Mouse (Mus musculus) C2C12 (cell line): ENCODE results near the gene 4921524J17Rik. TPM values are rescaled to one million over a fixed set of nuclear protein-coding genes. Genes with fewer than 3 reads are reported as not detected.

Experiments used
- H3K27me3 ChIP-seq: one replicate; pipeline ENCODE4 v1.6.1; 2011; ENCODE audit not compliant: control insufficient read depth, insufficient read depth, insufficient read length
- H3K36me3 ChIP-seq: one replicate; pipeline ENCODE4 v1.6.1; 2011; ENCODE audit not compliant: control insufficient read depth, insufficient read depth
- H3K4me3 ChIP-seq: one replicate; pipeline ENCODE4 v1.5.1; 2011; ENCODE audit warnings: mild to moderate bottlenecking, control low read depth; ENCODE audit not compliant: poor library complexity, insufficient read depth, severe bottlenecking
- H3K79me2 ChIP-seq: one replicate; pipeline ENCODE4 v1.6.1; 2011; ENCODE audit not compliant: control insufficient read depth, insufficient read depth
- H3K79me3 ChIP-seq: one replicate; pipeline ENCODE4 v1.6.1; 2011; ENCODE audit warnings: low read depth, control low read depth
- H3ac ChIP-seq: one replicate; pipeline ENCODE3; 2011; ENCODE audit warnings: low read depth; ENCODE audit not compliant: control insufficient read depth, insufficient read length
- CEBPB ChIP-seq: IDR thresholded peaks from one replicate; pipeline ENCODE4 v1.6.1; 2011; ENCODE audit warnings: low read depth, mild to moderate bottlenecking, control low read depth, moderate library complexity
- CTCF ChIP-seq: IDR thresholded peaks from one replicate; pipeline ENCODE4 v1.5.1; 2011; ENCODE audit not compliant: control insufficient read depth, insufficient read depth, insufficient read length
- FOSL1 ChIP-seq: IDR thresholded peaks from one replicate; pipeline ENCODE4 v1.8.0; 2011; ENCODE audit warnings: mild to moderate bottlenecking, low read length; ENCODE audit not compliant: poor library complexity, insufficient read depth, severe bottlenecking
- MAX ChIP-seq: IDR thresholded peaks from one replicate; pipeline ENCODE4 v1.6.1; 2011; ENCODE audit warnings: mild to moderate bottlenecking, control low read depth
- MYOD1 ChIP-seq: IDR thresholded peaks from one replicate; pipeline ENCODE4 v1.6.1; 2011; ENCODE audit warnings: low read depth; ENCODE audit not compliant: control insufficient read depth, insufficient read length
- MYOG ChIP-seq: IDR thresholded peaks from one replicate; pipeline ENCODE4 v1.6.1; 2011; ENCODE audit not compliant: control insufficient read depth, insufficient read length; ENCODE audit errors: extremely low read depth
- USF1 ChIP-seq: IDR thresholded peaks from one replicate; pipeline ENCODE4 v1.6.1; 2011; ENCODE audit warnings: low read depth, mild to moderate bottlenecking, control low read depth, moderate library complexity
- long read RNA-seq, 2 experiments: library from polyadenylated mRNA; unstranded; transcript quantifications; one replicate each; pipeline ENCODE4 v2.0.0; 2019 to 2020
- polyA plus RNA-seq: library from polyadenylated mRNA; unstranded; fragments of >200 nt; fragmentation: generic; extraction: Trizol; gene quantifications from one replicate; pipeline ENCODE4 v1.2.1, GENCODE M21; 2012; ENCODE audit warnings: missing spikeins

Gene 4921524J17Rik
- 5.3 TPM for polyA plus RNA-seq
- long read RNA-seq, experiment 1, transcript 4921524J17Rik-202 (3 exons, 419 nt): minor isoform, 7 of 65 reads
- long read RNA-seq, experiment 1, transcript 4921524J17Rik-201 (4 exons, 1,587 nt): major isoform, 56 of 65 reads
- long read RNA-seq, experiment 1, partial matches to known transcripts: 0 of 65 reads
- long read RNA-seq, experiment 1, other reads (novel, unspliced or antisense): 2 of 65 reads
- long read RNA-seq, experiment 2, transcript 4921524J17Rik-202 (3 exons, 419 nt): minor isoform, 7 of 141 reads
- long read RNA-seq, experiment 2, transcript 4921524J17Rik-201 (4 exons, 1,587 nt): major isoform, 131 of 141 reads
- long read RNA-seq, experiment 2, partial matches to known transcripts: 1 of 141 reads
- long read RNA-seq, experiment 2, other reads (novel, unspliced or antisense): 2 of 141 reads

DNA sequence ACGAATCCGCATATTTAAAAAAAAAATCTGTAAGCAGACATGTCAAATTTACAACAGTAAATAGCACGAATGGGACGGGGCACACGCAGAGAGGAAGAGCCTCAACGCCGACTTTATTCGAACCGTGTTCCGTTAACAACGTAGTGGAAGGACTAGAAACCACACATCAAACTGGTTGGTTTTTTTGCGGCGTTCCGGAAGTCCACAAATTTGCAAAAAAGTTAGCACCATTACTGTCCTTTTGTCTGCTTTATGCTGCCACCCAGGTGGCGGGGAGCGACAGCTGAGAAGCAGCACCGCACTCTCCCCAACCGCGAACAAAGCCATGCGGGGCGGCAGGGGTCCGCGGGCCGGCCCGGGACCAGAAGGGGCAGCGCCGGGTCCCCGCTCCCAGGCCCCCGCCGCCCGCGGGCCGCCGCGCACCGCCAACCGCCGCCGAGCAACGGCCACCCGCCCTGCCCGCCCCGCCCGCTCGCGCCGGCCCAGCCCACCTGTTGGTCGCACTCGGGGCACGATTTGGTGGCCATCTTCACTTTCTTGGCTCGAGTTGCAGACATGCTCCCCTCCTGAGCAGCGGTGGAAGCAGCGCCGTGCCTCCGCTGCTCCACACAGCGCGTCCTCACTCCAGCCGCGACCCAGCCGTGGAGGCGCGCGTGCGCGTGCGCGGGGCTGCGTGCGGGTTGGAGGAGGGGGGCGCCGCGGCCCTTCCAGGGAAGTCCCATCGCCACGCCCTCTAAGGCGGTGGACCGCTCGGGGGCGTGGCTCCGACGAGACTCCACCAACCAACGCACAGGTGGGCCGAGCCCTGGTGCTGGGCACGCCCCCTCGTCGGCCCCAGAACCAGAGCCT is at the start of gene 4921524J17Rik:
Gene 4921524J17Rik, minus strand, starts transcription at position 666 of the 849 bp plus-strand sequence.
- Histone ChIP-seq H3K79me2 (peaks cover 50% of the 10 kb centered on the region), H3K27me3 (no peaks in the 10 kb centered on the region), H3K79me3 (peaks cover 40% of the 10 kb centered on the region), H3ac (peak within 1 kb of the TSS; percentile 85), H3K36me3 (no peaks in the 10 kb centered on the region), H3K4me3 (peak within 1 kb of the TSS; percentile 76)
- TF ChIP-seq MYOG (no peak), CEBPB (no peak)

DNA sequence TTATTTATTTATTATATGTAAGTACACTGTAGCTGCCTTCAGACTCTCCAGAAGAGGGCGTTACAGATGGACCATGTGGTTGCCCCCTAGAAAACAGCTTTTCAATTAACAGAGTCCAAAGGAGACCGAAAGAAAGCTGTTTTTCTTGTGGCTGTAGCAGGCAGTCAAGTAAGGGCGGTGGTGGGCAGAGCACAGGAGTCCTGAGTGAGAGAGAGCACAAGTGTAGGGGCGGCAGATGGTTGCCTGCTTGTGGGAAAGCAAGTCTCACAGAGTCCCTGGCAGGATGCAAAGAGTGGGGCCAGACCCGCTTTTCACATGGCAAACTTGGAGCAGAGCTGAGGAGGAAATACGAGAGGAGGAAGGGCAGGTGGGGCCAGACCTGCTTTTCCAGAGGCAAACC is 49.8 kb upstream of the 4921524J17Rik start:
- Histone ChIP-seq H3K79me3 (no peaks in the 10 kb centered on the region), H3K27me3 (no peaks in the 10 kb centered on the region), H3K36me3 (no peaks in the 10 kb centered on the region), H3K79me2 (no peaks in the 10 kb centered on the region), H3K4me3 (no peak overlapping the region), H3ac (no peak overlapping the region)
- no peak for TF ChIP-seq CEBPB
- no peak for TF ChIP-seq FOSL1
- no peak for TF ChIP-seq MAX
- no peak for TF ChIP-seq USF1
- TF ChIP-seq CTCF: no peak
- no peak for TF ChIP-seq MYOD1
- TF ChIP-seq MYOG: no peak

DNA sequence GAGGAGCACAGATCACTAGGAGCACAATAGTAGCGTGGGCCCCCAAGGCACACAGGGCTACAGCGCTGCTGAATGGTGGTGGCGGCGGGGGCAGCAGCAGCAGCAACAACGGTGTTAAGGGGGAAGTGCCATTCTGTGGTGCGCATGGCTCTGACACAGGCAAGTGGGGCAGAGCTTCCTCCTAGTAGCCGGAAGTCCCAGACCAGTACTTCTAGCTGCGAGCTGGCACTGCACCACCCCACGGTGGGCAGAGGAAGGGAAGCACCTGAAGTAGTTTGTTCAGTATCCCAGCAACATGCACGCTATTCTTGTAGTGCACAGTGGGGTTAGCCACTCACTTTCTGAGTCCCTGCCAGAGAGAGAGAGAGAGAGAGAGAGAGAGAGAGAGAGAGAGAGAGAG is 49.3 kb upstream of the 4921524J17Rik start:
- H3ac ChIP-seq: no peak overlapping the region
- no peaks in the 10 kb centered on the region for H3K79me3 ChIP-seq
- H3K79me2 ChIP-seq: no peaks in the 10 kb centered on the region
- no peaks in the 10 kb centered on the region for H3K27me3 ChIP-seq
- no peak overlapping the region for H3K4me3 ChIP-seq
- TF ChIP-seq MYOD1: no peak
- no peak for TF ChIP-seq MYOG
- TF ChIP-seq CEBPB: no peak
- TF ChIP-seq CTCF: no peak
- TF ChIP-seq MAX: no peak
- no peak for TF ChIP-seq USF1
- no peak for TF ChIP-seq FOSL1
- H3K36me3 ChIP-seq: no peaks in the 10 kb centered on the region

DNA sequence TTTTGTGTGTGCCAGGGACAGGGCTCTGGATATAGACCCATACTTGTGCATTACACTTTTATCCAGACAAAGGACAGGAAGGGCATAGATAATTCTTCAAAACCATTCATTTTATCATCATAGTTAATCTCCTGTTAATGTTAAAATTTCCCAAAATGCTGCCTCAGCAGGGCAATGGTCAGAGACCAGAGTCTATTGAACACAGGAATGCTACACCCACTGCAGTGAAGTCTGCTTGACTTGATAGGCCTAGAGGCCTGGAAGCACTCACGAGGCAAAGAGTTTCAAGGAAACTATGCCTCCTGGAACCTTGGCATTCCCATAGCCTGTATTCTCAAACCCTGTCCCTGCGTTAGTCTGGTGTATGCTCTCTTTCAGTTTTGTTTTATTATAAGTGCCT is 47.1 kb upstream of the 4921524J17Rik start:
- Histone ChIP-seq H3K79me2 (no peaks in the 10 kb centered on the region), H3K27me3 (no peaks in the 10 kb centered on the region), H3ac (no peak overlapping the region), H3K4me3 (no peak overlapping the region), H3K79me3 (no peaks in the 10 kb centered on the region), H3K36me3 (no peaks in the 10 kb centered on the region)
- no peak for TF ChIP-seq CEBPB
- TF ChIP-seq USF1: no peak
- no peak for TF ChIP-seq CTCF
- TF ChIP-seq FOSL1: no peak
- TF ChIP-seq MAX: no peak
- no peak for TF ChIP-seq MYOG
- TF ChIP-seq MYOD1: no peak

DNA sequence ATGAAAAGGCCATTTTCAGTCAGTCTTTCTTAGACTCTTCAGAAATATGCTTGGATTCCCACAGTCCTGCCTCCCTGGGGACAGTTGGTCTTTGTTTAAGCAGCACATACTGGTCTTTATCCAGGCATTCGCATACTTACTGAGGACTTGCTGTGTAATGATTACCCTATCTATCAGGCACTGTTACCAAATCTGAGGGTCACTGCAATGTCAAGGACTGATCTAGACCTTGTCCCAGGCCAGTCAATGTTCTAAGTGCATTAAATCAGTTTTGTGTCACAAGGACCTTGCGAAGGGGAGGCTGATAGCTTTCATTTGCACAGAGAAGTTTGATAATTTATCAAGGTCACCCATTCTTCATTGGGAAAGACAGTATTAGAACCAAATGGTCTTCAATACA is 45.8 kb upstream of the 4921524J17Rik start:
- H3K79me2 ChIP-seq: no peaks in the 10 kb centered on the region
- no peaks in the 10 kb centered on the region for H3K27me3 ChIP-seq
- no peaks in the 10 kb centered on the region for H3K36me3 ChIP-seq
- TF ChIP-seq CTCF (no peak), MYOG (no peak), MAX (no peak), FOSL1 (no peak), CEBPB (no peak), USF1 (no peak), MYOD1 (no peak)
- no peaks in the 10 kb centered on the region for H3K79me3 ChIP-seq
- H3ac ChIP-seq: no peak overlapping the region
- no peak overlapping the region for H3K4me3 ChIP-seq
